Mouse (Mus musculus) midbrain, embryonic 14.5 days (tissue): ENCODE data around the gene Ugt1a6a. TPM values are rescaled to one million over a fixed set of nuclear protein-coding genes. Genes with fewer than 3 reads are reported as not detected.
"Not testable (repeated sequence)": the region's sequence is repeated elsewhere in the genome, so short reads cannot be mapped to it uniquely, and the experiment has no call there.

ENCODE experiments used
- ATAC-seq: fragments of 200-750 bp; cut with Nextera tagmentation; 2 replicates; pipeline ENCODE4 v1.8.0; 2017; ENCODE audit warnings: moderate number of reproducible peaks, moderate library complexity; ENCODE audit not compliant: low FRiP score, low TSS enrichment
- DNase-seq: peaks from one replicate; pipeline ENCODE4 v3.0.0-alpha.2; 2015
- H3K27ac ChIP-seq: fragments of 300-500 bp; sonication (generic); replicated peaks from 2 replicates; pipeline ENCODE4 v1.5.1; 2014; ENCODE audit warnings: mild to moderate bottlenecking, low read depth, low read length, moderate library complexity
- H3K27me3 ChIP-seq: fragments of 300-500 bp; sonication (generic); 2 replicates; pipeline ENCODE4 v1.6.1; 2014; ENCODE audit warnings: low read length, control low read depth, mixed read lengths; ENCODE audit not compliant: control insufficient read depth, insufficient read depth
- H3K36me3 ChIP-seq: fragments of 300-500 bp; sonication (generic); 2 replicates; pipeline ENCODE4 v1.6.1; 2014; ENCODE audit warnings: low read length, control low read depth; ENCODE audit not compliant: control insufficient read depth, insufficient read depth
- H3K4me1 ChIP-seq: fragments of 300-500 bp; sonication (generic); 2 replicates; pipeline ENCODE4 v1.6.1; 2014; ENCODE audit warnings: mild to moderate bottlenecking, antibody characterized with exemption, low read length, control low read depth; ENCODE audit not compliant: control insufficient read depth, insufficient read depth
- H3K4me2 ChIP-seq: fragments of 300-500 bp; sonication (generic); 2 replicates; pipeline ENCODE4 v1.6.1; 2014; ENCODE audit warnings: mild to moderate bottlenecking, low read length, moderate library complexity
- H3K4me3 ChIP-seq: fragments of 300-500 bp; sonication (generic); replicated peaks from 2 replicates; pipeline ENCODE4 v1.5.1; 2014; ENCODE audit warnings: low read depth, low read length
- H3K9ac ChIP-seq: fragments of 300-500 bp; sonication (generic); replicated peaks from 2 replicates; pipeline ENCODE4 v1.6.1; 2014; ENCODE audit warnings: mild to moderate bottlenecking, low read length, moderate library complexity
- H3K9me3 ChIP-seq: fragments of 300-500 bp; sonication (generic); 2 replicates; pipeline ENCODE4 v1.6.1; 2016; ENCODE audit warnings: low read length, control low read depth, mixed read lengths; ENCODE audit not compliant: control insufficient read depth
- WGBS: fragments of 180-500 bp; shearing (Covaris S2); extraction: QIAGEN DNeasy Blood & Tissue Kit; methylation state at CpG from one replicate; pipeline ENCODE4 v1.1.7; 2014; 5-methylcytosine and 5-hydroxymethylcytosine counted together
- polyA plus RNA-seq: library from polyadenylated mRNA; unstranded; fragments of >200 nt; fragmentation: Nextera tagmentation; extraction: Ambion mirVana; gene quantifications from 2 replicates; pipeline ENCODE4 v1.2.1, GENCODE M21; 2014

Gene Ugt1a6a
- polyA plus RNA-seq, 1 experiment from 2014 or later = 0.72 TPM

GRCm38 (mm10) chr1:88125827-88126360 lies 8.7 kb upstream of the Ugt1a6a start:
- H3K4me3 ChIP-seq, DNase-seq, H3K4me2 ChIP-seq, H3K4me1 ChIP-seq, H3K36me3 ChIP-seq, H3K9ac ChIP-seq, H3K9me3 ChIP-seq, H3K27ac ChIP-seq, ATAC-seq, H3K27me3 ChIP-seq: not testable (repeated sequence)
- 82% methylated on average over 4 of the region's 4 CpGs for WGBS

- DNase-seq, H3K27ac ChIP-seq, ATAC-seq, H3K27me3 ChIP-seq, H3K4me1 ChIP-seq, H3K4me2 ChIP-seq, H3K9ac ChIP-seq, H3K9me3 ChIP-seq, H3K4me3 ChIP-seq, H3K36me3 ChIP-seq: not testable (repeated sequence)
- 86% methylated on average over 2 of the region's 2 CpGs for WGBS
Observed at GRCm38 (mm10) chr1:88129091-88129490, 5.5 kb upstream of the Ugt1a6a start.

- not testable (repeated sequence) for H3K4me2 ChIP-seq, H3K4me1 ChIP-seq, H3K9me3 ChIP-seq, DNase-seq, H3K36me3 ChIP-seq, H3K9ac ChIP-seq, ATAC-seq, H3K27ac ChIP-seq, H3K4me3 ChIP-seq, H3K27me3 ChIP-seq
- WGBS = 98% methylated on average over 1 of the region's 1 CpGs
Observed at GRCm38 (mm10) chr1:88130223-88130622, 4.4 kb upstream of the Ugt1a6a start.

- Histone ChIP-seq H3K4me1 (no peaks in the 10 kb centered on the region), H3K36me3 (no peaks in the 10 kb centered on the region), H3K4me3 (no peak overlapping the region), H3K27me3 (no peaks in the 10 kb centered on the region), H3K9me3 (no peaks in the 10 kb centered on the region), H3K27ac (no peak overlapping the region), H3K9ac (no peak overlapping the region), H3K4me2 (no peak overlapping the region)
- ATAC-seq = no peak
- WGBS = 56% methylated on average over 3 of the region's 3 CpGs
- DNase-seq = peak; percentile 45
Observed at GRCm38 (mm10) chr1:88133908-88134456, 627 bp upstream of the Ugt1a6a start.

- ATAC-seq, H3K9ac ChIP-seq, H3K27ac ChIP-seq, H3K27me3 ChIP-seq, H3K4me3 ChIP-seq, H3K9me3 ChIP-seq, H3K4me1 ChIP-seq, H3K36me3 ChIP-seq, H3K4me2 ChIP-seq, DNase-seq: not testable (repeated sequence)
- 95% methylated on average over 5 of the region's 6 CpGs for WGBS
Observed at GRCm38 (mm10) chr1:88135229-88135904, 758 bp downstream of the Ugt1a6a start.

- Histone ChIP-seq H3K9ac (no peak overlapping the region), H3K27me3 (no peaks in the 10 kb centered on the region), H3K36me3 (no peaks in the 10 kb centered on the region), H3K4me3 (no peak overlapping the region), H3K4me1 (no peaks in the 10 kb centered on the region), H3K4me2 (no peak overlapping the region), H3K9me3 (no peaks in the 10 kb centered on the region), H3K27ac (no peak overlapping the region)
- DNase-seq (no peak), ATAC-seq (no peak)
- 78% methylated on average over 2 of the region's 2 CpGs for WGBS
Observed at GRCm38 (mm10) chr1:88136646-88137045, 2.0 kb downstream of the Ugt1a6a start.

- Histone ChIP-seq H3K27me3 (no peaks in the 10 kb centered on the region), H3K36me3 (no peaks in the 10 kb centered on the region), H3K4me3 (no peak overlapping the region), H3K4me1 (no peaks in the 10 kb centered on the region), H3K9ac (no peak overlapping the region), H3K4me2 (no peak overlapping the region), H3K27ac (no peak overlapping the region), H3K9me3 (no peaks in the 10 kb centered on the region)
- no peak for ATAC-seq
- WGBS = 88% methylated on average over 3 of the region's 3 CpGs
- no peak for DNase-seq
Observed at GRCm38 (mm10) chr1:88137264-88137663, 2.7 kb downstream of the Ugt1a6a start.

GRCm38 (mm10) chr1:88138145-88138544 lies 3.5 kb downstream of the Ugt1a6a start:
- Histone ChIP-seq H3K4me1 (no peaks in the 10 kb centered on the region), H3K27ac (no peak overlapping the region), H3K9me3 (no peaks in the 10 kb centered on the region), H3K4me3 (no peak overlapping the region), H3K36me3 (no peaks in the 10 kb centered on the region), H3K4me2 (no peak overlapping the region), H3K9ac (no peak overlapping the region), H3K27me3 (no peaks in the 10 kb centered on the region)
- 96% methylated on average over 1 of the region's 1 CpGs for WGBS
- ATAC-seq (no peak), DNase-seq (no peak)

- not testable (repeated sequence) for H3K9me3 ChIP-seq, H3K27me3 ChIP-seq, H3K9ac ChIP-seq, H3K4me1 ChIP-seq, H3K36me3 ChIP-seq, H3K27ac ChIP-seq, ATAC-seq, DNase-seq, H3K4me2 ChIP-seq, H3K4me3 ChIP-seq
- 49% methylated on average over 1 of the region's 1 CpGs for WGBS
Observed at GRCm38 (mm10) chr1:88140492-88140891, 5.9 kb downstream of the Ugt1a6a start.
